ENCODE assay signal across 7 mouse cellular contexts in genomic region chr4:65654723-65655122, GRCm38 (mm10). TPM values are rescaled to one million over a fixed set of nuclear protein-coding genes. Genes with fewer than 3 reads are reported as not detected.
DNase-seq lines count a peak whose midpoint lies in the region; ATAC-seq and TF ChIP-seq lines count a peak whose summit lies in the region.

No protein-coding gene starts in this region.

- peak; percentile 65 for TF ChIP-seq CTCF in small intestine, adult 2 months (IDR thresholded peaks at IDR 0.05; ENCODE audit: extremely low read depth, insufficient read length, insufficient replicate concordance, low read depth, low read length)

- no peaks in the 10 kb centered on the region for H3K27me3 ChIP-seq in intestine, embryonic 15.5 days (replicated peaks)
- H3K27me3 ChIP-seq in midbrain, embryonic 10.5 days (ENCODE audit: low read depth, poor library complexity, severe bottlenecking): no peaks in the 10 kb centered on the region
- no peaks in the 10 kb centered on the region for H3K27me3 ChIP-seq in small intestine, adult 2 months (ENCODE audit: control insufficient read depth, insufficient read depth, low read length)

- no peak overlapping the region for H3K27ac ChIP-seq in intestine, embryonic 15.5 days
- H3K27ac ChIP-seq in midbrain, embryonic 10.5 days (replicated peaks): no peak overlapping the region
- no peak overlapping the region for H3K27ac ChIP-seq in small intestine, adult 2 months (ENCODE audit: insufficient read depth, low read depth, low read length)

- no peak for TF ChIP-seq POLR2A in small intestine, adult 2 months (IDR thresholded peaks at IDR 0.05; ENCODE audit: low read depth, low read length)

- H3K4me2 ChIP-seq in intestine, embryonic 15.5 days (replicated peaks): no peak overlapping the region

- WGBS in intestine, embryonic 15.5 days: 0% methylated on average over 2 of the region's 2 CpGs
- 0% methylated on average over 2 of the region's 2 CpGs for WGBS in midbrain, embryonic 10.5 days
- 0% methylated on average over 2 of the region's 2 CpGs for WGBS in small intestine, adult 2 months

- no peak overlapping the region for H3K4me3 ChIP-seq in intestine, embryonic 15.5 days (replicated peaks)
- H3K4me3 ChIP-seq in midbrain, embryonic 10.5 days: no peak overlapping the region
- no peak overlapping the region for H3K4me3 ChIP-seq in small intestine, adult 2 months (ENCODE audit: low read depth, low read length)

- H3K36me3 ChIP-seq in intestine, embryonic 15.5 days: no peaks in the 10 kb centered on the region
- no peaks in the 10 kb centered on the region for H3K36me3 ChIP-seq in midbrain, embryonic 10.5 days
- H3K36me3 ChIP-seq in small intestine, adult 2 months (ENCODE audit: control insufficient read depth, insufficient read depth, low read length): no peaks in the 10 kb centered on the region

- 0 out of 2 replicates have a peak, but pooled peaks have one; percentile 58 for ATAC-seq in common myeloid progenitor, adult 5-6 weeks (replicated peaks; ENCODE audit: low read depth, poor library complexity, severe bottlenecking)
- peak; percentile 72; the same call in 1 of the 2 replicates for ATAC-seq in intestine, embryonic 15.5 days

- DNase-seq in adrenal gland, postnatal 10 days: peak; percentile 89
- peak; percentile 30 to 45 for DNase-seq in gastrocnemius, adult 8-10 months (ENCODE audit: low spot score in 2 of 2)
- DNase-seq in left cerebral cortex, adult 8-10 months (ENCODE audit: low spot score in 2 of 2): peak; percentile 64 to 68
- peak; percentile 75 for DNase-seq in midbrain, embryonic 10.5 days (ENCODE audit: low spot score)

- H3K9ac ChIP-seq in intestine, embryonic 15.5 days: no peak overlapping the region

- H3K9me3 ChIP-seq in intestine, embryonic 15.5 days: no peaks in the 10 kb centered on the region
- H3K9me3 ChIP-seq in midbrain, embryonic 10.5 days (replicated peaks): no peaks in the 10 kb centered on the region

- H3K4me1 ChIP-seq in intestine, embryonic 15.5 days (replicated peaks): no peaks in the 10 kb centered on the region
- H3K4me1 ChIP-seq in midbrain, embryonic 10.5 days: no peaks in the 10 kb centered on the region
- H3K4me1 ChIP-seq in small intestine, adult 2 months (ENCODE audit: control insufficient read depth, insufficient read depth, insufficient read length, low read length): no peaks in the 10 kb centered on the region

RNA-seq across cellular contexts. Expression of gene Trim32, which starts 49.9 kb away (rescaled TPM):
- total RNA-seq in adrenal gland, postnatal 10 days (2021): 10 to 100 TPM; 25.0 to 27.6 TPM
- total RNA-seq in common myeloid progenitor, adult 5-6 weeks (2017): 15.4 and 35.5 TPM in 2 replicates
- total RNA-seq in gastrocnemius, adult 8-10 months (2022): 10 to 100 TPM; 10.7 to 15.2 (median 12.2) TPM
- 41.6 and 44.0 TPM in 2 replicates for polyA plus RNA-seq in intestine, embryonic 15.5 days (2015; fragmentation: Nextera tagmentation; extraction: Ambion mirVana)
- 100 to 1,000 TPM; 220 to 231 (median 223) TPM for total RNA-seq in left cerebral cortex, adult 8-10 months (2022)
- polyA plus RNA-seq in midbrain, embryonic 10.5 days (2016; fragmentation: Nextera tagmentation; extraction: Ambion mirVana): 66.5 and 71.5 TPM in 2 replicates
- 11.4 and 17.5 TPM in 2 replicates for polyA plus RNA-seq in small intestine, adult 2 months (2012; rRNA removed)

Comparison
In these comparisons a context has a peak if more than half of its experiments do, and no peak if none do; other contexts are left out.
1. DNase-seq: peak in every context shown above with its lines; median percentile 89 in adrenal gland, postnatal 10 days; 75 in midbrain, embryonic 10.5 days; 66 in left cerebral cortex, adult 8-10 months; 38 in gastrocnemius, adult 8-10 months.